Mouse (Mus musculus): ENCODE measurements around the gene Olfr1032.
"Not testable (repeated sequence)": the region's sequence is repeated elsewhere in the genome, so short reads cannot be mapped to it uniquely, and the experiment has no call there.

The Olfr1032 gene

GRCm38 (mm10) chr2:86005240-86005639 is at the start of gene Olfr1032:
TSS of gene Olfr1032 (plus strand) at chr2:86005540.
- no peak for DNase-seq (ENCODE audit: low read depth, low spot score)

GRCm38 (mm10) chr2:85973595-85973994 is 31.7 kb upstream of the Olfr1032 start, which contains the start of gene Olfr1029:
TSS of gene Olfr1029 (plus strand) at chr2:85973895.
- DNase-seq (ENCODE audit: low read depth, low spot score) = no peak

- DNase-seq (ENCODE audit: low read depth, low spot score) = no peak
Observed at GRCm38 (mm10) chr2:85978976-85979375, 26.4 kb upstream of the Olfr1032 start, which contains the start of gene Olfr1030. TSS of gene Olfr1030 (plus strand) at chr2:85979276.

GRCm38 (mm10) chr2:85990004-85990403 is 15.3 kb upstream of the Olfr1032 start, which contains the start of gene Olfr1031:
TSS of gene Olfr1031 (plus strand) at chr2:85990304.
- no peak for DNase-seq (ENCODE audit: low read depth, low spot score)

- not testable (repeated sequence) for DNase-seq (ENCODE audit: low read depth, low spot score)
Observed at GRCm38 (mm10) chr2:86020406-86020805, 15.1 kb downstream of the Olfr1032 start, which contains the start of gene Olfr1033. TSS of gene Olfr1033 (plus strand) at chr2:86020633.

- not testable (repeated sequence) for DNase-seq (ENCODE audit: low read depth, low spot score)
Observed at GRCm38 (mm10) chr2:86021518-86021917, 16.2 kb downstream of the Olfr1032 start.

GRCm38 (mm10) chr2:86045561-86045960 is 40.2 kb downstream of the Olfr1032 start, which contains the start of gene Olfr1034:
TSS of gene Olfr1034 (plus strand) at chr2:86045861.
- DNase-seq (ENCODE audit: low read depth, low spot score) = no peak

GRCm38 (mm10) chr2:86050777-86051176 is 45.4 kb downstream of the Olfr1032 start:
- DNase-seq (ENCODE audit: low read depth, low spot score) = not testable (repeated sequence)
